Mouse (Mus musculus) stomach, embryonic 14.5 days (tissue): ENCODE measurements around the gene Tbc1d10a. TPM values are rescaled to one million over a fixed set of nuclear protein-coding genes. Genes with fewer than 3 reads are reported as not detected.

Source experiments
- ATAC-seq: fragments of 200-750 bp; cut with Nextera tagmentation; 2 replicates; pipeline ENCODE4 v1.8.0; 2017; ENCODE audit warnings: low read depth, moderate TSS enrichment; ENCODE audit not compliant: insufficient number of reproducible peaks, insufficient read depth, low FRiP score
- H3K27ac ChIP-seq: fragments of 300-500 bp; sonication (generic); 2 replicates; pipeline ENCODE4 v1.5.1; 2014; ENCODE audit warnings: mild to moderate bottlenecking, low read length, moderate library complexity, mixed read lengths
- H3K27me3 ChIP-seq: fragments of 300-500 bp; sonication (generic); 2 replicates; pipeline ENCODE4 v1.6.1; 2014; ENCODE audit warnings: low read length, control low read depth, mixed read lengths; ENCODE audit not compliant: control insufficient read depth, insufficient read depth
- H3K36me3 ChIP-seq: fragments of 300-500 bp; sonication (generic); 2 replicates; pipeline ENCODE4 v1.6.1; 2014; ENCODE audit warnings: mild to moderate bottlenecking, control low read depth, low read length, moderate library complexity, mixed read lengths; ENCODE audit not compliant: control insufficient read depth, insufficient read depth
- H3K4me1 ChIP-seq: fragments of 300-500 bp; sonication (generic); 2 replicates; pipeline ENCODE4 v1.6.1; 2014; ENCODE audit warnings: low read length, control low read depth, mixed read lengths; ENCODE audit not compliant: control insufficient read depth, insufficient read depth
- H3K4me2 ChIP-seq: fragments of 300-500 bp; sonication (generic); replicated peaks from 2 replicates; pipeline ENCODE4 v1.6.1; 2014; ENCODE audit warnings: low read depth, low read length, control low read depth
- H3K4me3 ChIP-seq: fragments of 300-500 bp; sonication (generic); 2 replicates; pipeline ENCODE4 v1.5.1; 2014; ENCODE audit warnings: low read depth, low read length, control low read depth
- H3K9ac ChIP-seq: fragments of 300-500 bp; sonication (generic); replicated peaks from 2 replicates; pipeline ENCODE4 v1.6.1; 2014; ENCODE audit warnings: low read depth, mild to moderate bottlenecking, control low read depth, low read length, moderate library complexity, mixed read lengths
- H3K9me3 ChIP-seq: fragments of 300-500 bp; sonication (generic); 2 replicates; pipeline ENCODE4 v1.6.1; 2016; ENCODE audit warnings: low read depth, low read length, control low read depth; ENCODE audit not compliant: control insufficient read depth
- WGBS: fragments of 180-500 bp; shearing (Covaris S2); extraction: QIAGEN DNeasy Blood & Tissue Kit; methylation state at CpG from one replicate; pipeline ENCODE4 v1.1.7; 2014; 5-methylcytosine and 5-hydroxymethylcytosine counted together
- polyA plus RNA-seq: library from polyadenylated mRNA; unstranded; fragments of >200 nt; fragmentation: Nextera tagmentation; extraction: Ambion mirVana; gene quantifications from 2 replicates; pipeline ENCODE4 v1.2.1, GENCODE M21; 2014

The Tbc1d10a gene
- polyA plus RNA-seq, 1 experiment from 2014 or later, result 17.2 TPM

- no peak for ATAC-seq
- Histone ChIP-seq H3K4me1 (peaks cover 18% of the 10 kb centered on the region), H3K4me2 (no peak within 1 kb of the TSS), H3K9me3 (no peaks in the 10 kb centered on the region), H3K27ac (no peak within 1 kb of the TSS), H3K36me3 (no peaks in the 10 kb centered on the region), H3K4me3 (no peak within 1 kb of the TSS), H3K27me3 (no peaks in the 10 kb centered on the region), H3K9ac (no peak within 1 kb of the TSS)
- 50% methylated on average over 11 of the region's 11 CpGs for WGBS
Measured at GRCm38 (mm10) chr11:4256846-4257607, 70.4 kb downstream of the Tbc1d10a start, which contains the start of gene Lif. TSS of gene Lif (plus strand) at chr11:4257557.

DNA sequence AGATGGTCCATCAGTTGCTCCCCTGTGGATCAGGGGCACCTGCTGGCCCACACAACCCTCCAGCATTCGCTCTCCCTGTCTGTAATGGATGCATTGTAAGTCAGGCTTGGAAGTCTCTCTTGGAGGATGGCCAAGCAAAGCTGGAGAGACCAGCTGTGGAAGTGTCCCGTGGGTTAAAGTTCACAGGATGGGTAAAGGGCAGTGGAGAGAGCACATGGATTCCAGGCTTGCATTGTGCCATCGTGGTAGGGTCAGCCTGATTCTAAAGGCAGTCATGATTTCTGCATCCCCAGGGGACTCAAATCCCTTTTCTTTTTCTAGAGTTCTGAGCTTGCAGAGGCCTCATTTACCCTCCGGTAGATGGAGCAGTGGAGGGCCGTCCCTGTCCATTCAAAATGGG is 71.2 kb downstream of the Tbc1d10a start:
- no peak for ATAC-seq
- Histone ChIP-seq H3K36me3 (no peaks in the 10 kb centered on the region), H3K4me3 (no peak overlapping the region), H3K4me1 (peaks cover 25% of the 10 kb centered on the region), H3K9ac (no peak overlapping the region), H3K27ac (no peak overlapping the region), H3K4me2 (no peak overlapping the region), H3K9me3 (no peaks in the 10 kb centered on the region), H3K27me3 (no peaks in the 10 kb centered on the region)
- 61% methylated on average over 5 of the region's 5 CpGs for WGBS

- H3K36me3 ChIP-seq, result no peaks in the 10 kb centered on the region
- H3K4me3 ChIP-seq, result no peak overlapping the region
- no peak overlapping the region for H3K27ac ChIP-seq
- H3K9ac ChIP-seq, result no peak overlapping the region
- ATAC-seq, result peak; percentile 34; the same call in 1 of the 2 replicates
- H3K4me1 ChIP-seq, result peaks cover 29% of the 10 kb centered on the region
- under 1% methylated on average over 7 of the region's 7 CpGs for WGBS
- H3K4me2 ChIP-seq, result peak overlapping the region; percentile 27; the same call in 1 of the 2 replicates
- H3K27me3 ChIP-seq, result no peaks in the 10 kb centered on the region
- H3K9me3 ChIP-seq, result no peaks in the 10 kb centered on the region
Measured at GRCm38 (mm10) chr11:4258657-4259082, 72.1 kb downstream of the Tbc1d10a start.

- no peak for ATAC-seq
- no peak overlapping the region for H3K27ac ChIP-seq
- 42% methylated on average over 14 of the region's 14 CpGs for WGBS
- no peak overlapping the region for H3K9ac ChIP-seq
- no peaks in the 10 kb centered on the region for H3K27me3 ChIP-seq
- peaks cover 37% of the 10 kb centered on the region for H3K4me1 ChIP-seq
- no peak overlapping the region for H3K4me3 ChIP-seq
- no peaks in the 10 kb centered on the region for H3K9me3 ChIP-seq
- H3K4me2 ChIP-seq, result no peak overlapping the region; the same call in 1 of the 2 replicates
- no peaks in the 10 kb centered on the region for H3K36me3 ChIP-seq
Measured at GRCm38 (mm10) chr11:4260463-4261187, 74.0 kb downstream of the Tbc1d10a start.

DNA sequence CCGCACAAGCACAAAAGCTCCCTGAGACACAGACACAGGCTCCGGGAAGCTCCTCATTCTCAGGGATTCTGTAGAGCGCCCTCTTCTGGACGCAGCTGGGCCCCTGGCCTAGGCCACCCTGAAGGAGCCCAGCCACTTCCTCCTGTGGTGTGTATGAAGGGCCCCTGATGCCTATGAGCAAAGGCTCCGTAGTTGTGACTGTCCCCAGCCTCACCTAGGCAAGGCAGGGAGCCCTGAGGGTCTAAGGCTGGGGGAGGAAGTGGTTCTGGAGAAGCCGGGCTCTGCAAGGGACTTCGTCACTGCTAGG is 74.6 kb downstream of the Tbc1d10a start:
- H3K27ac ChIP-seq, result no peak overlapping the region
- H3K4me3 ChIP-seq, result no peak overlapping the region
- no peak overlapping the region for H3K9ac ChIP-seq
- H3K4me1 ChIP-seq, result peaks cover 37% of the 10 kb centered on the region
- no peaks in the 10 kb centered on the region for H3K27me3 ChIP-seq
- 56% methylated on average over 7 of the region's 7 CpGs for WGBS
- H3K4me2 ChIP-seq, result no peak overlapping the region
- ATAC-seq, result no peak
- H3K36me3 ChIP-seq, result no peaks in the 10 kb centered on the region
- H3K9me3 ChIP-seq, result no peaks in the 10 kb centered on the region

DNA sequence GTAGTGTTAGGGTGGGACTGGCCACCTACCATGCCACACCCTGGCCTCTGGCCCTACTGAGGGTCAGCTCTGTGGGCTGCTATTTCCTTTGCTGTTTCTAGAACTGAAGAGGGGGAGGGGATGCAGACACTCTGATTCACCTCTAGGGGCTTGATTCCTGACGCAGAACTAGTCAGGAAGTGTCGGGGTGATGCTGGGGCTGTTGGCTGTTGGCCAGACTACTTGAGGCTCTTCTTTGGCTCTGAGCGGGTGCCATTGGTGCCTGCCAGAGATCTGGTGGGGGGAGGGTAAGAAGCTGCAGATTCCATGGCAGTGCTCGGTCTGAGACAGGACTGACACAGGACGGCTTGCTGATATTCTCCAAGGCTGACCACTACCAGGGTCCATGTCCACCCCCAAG is 75.4 kb downstream of the Tbc1d10a start:
- no peaks in the 10 kb centered on the region for H3K9me3 ChIP-seq
- H3K27ac ChIP-seq, result no peak overlapping the region
- no peak overlapping the region for H3K4me2 ChIP-seq
- H3K9ac ChIP-seq, result no peak overlapping the region
- no peaks in the 10 kb centered on the region for H3K36me3 ChIP-seq
- WGBS, result 19% methylated on average over 5 of the region's 5 CpGs
- no peaks in the 10 kb centered on the region for H3K27me3 ChIP-seq
- H3K4me3 ChIP-seq, result no peak overlapping the region
- no peak for ATAC-seq
- H3K4me1 ChIP-seq, result peaks cover 39% of the 10 kb centered on the region

DNA sequence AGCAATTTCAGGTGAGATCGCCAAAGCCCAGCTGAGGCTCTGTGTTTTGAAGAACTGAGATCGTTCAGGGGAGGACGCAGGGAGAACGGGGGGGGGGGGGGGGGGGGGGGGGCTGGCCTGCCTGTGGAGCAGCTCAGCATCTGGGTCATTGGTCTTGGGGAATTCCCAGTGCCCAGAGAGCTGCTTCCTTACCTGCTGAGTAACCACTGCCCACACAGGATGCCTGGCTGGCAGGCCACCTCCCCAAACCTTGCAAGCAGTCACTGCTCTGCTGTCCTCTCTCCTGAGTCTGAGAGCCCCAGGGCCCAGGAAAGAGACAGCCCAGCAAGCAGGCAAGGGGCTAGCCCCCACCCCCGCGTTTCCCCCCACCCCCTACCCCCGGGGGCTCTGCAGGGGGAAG is 76.3 kb downstream of the Tbc1d10a start:
- no peak overlapping the region for H3K9ac ChIP-seq
- no peaks in the 10 kb centered on the region for H3K27me3 ChIP-seq
- ATAC-seq, result no peak
- H3K36me3 ChIP-seq, result no peaks in the 10 kb centered on the region
- no peak overlapping the region for H3K27ac ChIP-seq
- no peaks in the 10 kb centered on the region for H3K9me3 ChIP-seq
- H3K4me2 ChIP-seq, result no peak overlapping the region
- 27% methylated on average over 7 of the region's 7 CpGs for whole genome bisulfite sequencing
- peaks cover 39% of the 10 kb centered on the region for H3K4me1 ChIP-seq
- H3K4me3 ChIP-seq, result no peak overlapping the region

GRCm38 (mm10) chr11:4263296-4263695 is 76.7 kb downstream of the Tbc1d10a start:
- 5% methylated on average over 1 of the region's 1 CpGs for WGBS
- H3K9ac ChIP-seq, result no peak overlapping the region
- H3K36me3 ChIP-seq, result no peaks in the 10 kb centered on the region
- H3K9me3 ChIP-seq, result no peaks in the 10 kb centered on the region
- H3K4me3 ChIP-seq, result no peak overlapping the region
- no peak overlapping the region for H3K4me2 ChIP-seq
- ATAC-seq, result no peak
- H3K27ac ChIP-seq, result peak overlapping the region; percentile 17; the same call in 1 of the 2 replicates
- peaks cover 39% of the 10 kb centered on the region for H3K4me1 ChIP-seq
- H3K27me3 ChIP-seq, result no peaks in the 10 kb centered on the region
